Mouse (Mus musculus) heart, postnatal 0 days (tissue): ENCODE results near the gene Hoxa1.

Source experiments
- CTCF ChIP-seq: IDR thresholded peaks from 2 replicates; pipeline ENCODE4 v1.5.1; 2016; ENCODE audit warnings: antibody characterized with exemption, control low read depth, low read depth
- EP300 ChIP-seq: IDR thresholded peaks from 2 replicates; pipeline ENCODE4 v1.6.1; 2016; ENCODE audit warnings: antibody characterized with exemption, low read depth

DNA sequence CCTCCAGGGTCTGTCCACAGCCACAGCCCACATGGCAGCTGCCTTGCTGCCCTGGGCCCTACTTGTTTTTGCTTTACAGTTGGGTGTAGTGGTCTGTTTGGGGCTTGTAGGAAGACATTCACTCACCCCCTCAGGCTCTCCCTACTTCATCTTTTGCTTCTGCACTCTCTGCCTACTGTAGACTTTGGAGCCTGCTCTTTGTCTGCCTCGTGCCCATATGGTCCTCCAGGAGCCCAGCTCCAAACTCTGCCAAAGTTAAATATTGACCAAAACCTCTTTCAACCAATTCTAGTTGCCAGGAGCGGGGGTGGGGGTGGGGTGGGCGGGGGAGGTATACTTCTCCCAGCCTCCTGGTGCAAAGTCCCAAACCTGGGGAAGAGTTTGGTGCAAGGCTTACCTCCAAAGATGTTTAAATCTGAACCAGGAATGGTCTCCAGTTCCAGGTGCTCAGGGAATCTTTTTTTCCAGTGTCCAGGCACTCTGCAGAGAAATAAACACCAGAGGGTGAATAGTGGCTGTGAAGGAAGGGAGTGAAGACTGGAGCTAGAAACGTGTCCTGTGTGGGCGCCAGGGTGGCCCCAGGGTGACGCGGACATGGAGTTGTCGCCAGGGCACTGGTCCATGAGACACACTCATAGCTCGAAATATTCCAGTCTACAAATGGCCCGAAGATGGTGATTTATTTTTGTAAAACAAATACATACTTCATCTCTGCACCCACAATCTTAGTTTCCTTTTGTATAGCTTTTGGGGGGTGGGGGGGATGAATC is 25.4 kb upstream of the Hoxa1 start:
- TF ChIP-seq CTCF, result no peak
- no peak for TF ChIP-seq EP300
